ENCODE assay signal across 22 mouse cellular contexts in genomic region chr1:118727075-118727474, GRCm38 (mm10).
"Had no signal": no experiment of that assay in that cellular context is flagged by ENCODE, and none has a peak within 500 bp of the region (broad histone marks: within the 10 kb centered on the region; RNA-seq: fewer than 3 reads in every experiment).

No protein-coding gene starts in this region.

- H3K27me3 ChIP-seq: hindbrain, embryonic 13.5 days; hindbrain, embryonic 15.5 days; limb, embryonic 12.5 days had no signal

- H3K9me3 ChIP-seq: heart, embryonic 12.5 days; hindbrain, embryonic 15.5 days; limb, embryonic 10.5 days had no signal

- H3K4me3 ChIP-seq: gastrocnemius, adult 2 months; heart, embryonic 10.5 days; heart, embryonic 12.5 days; hindbrain, embryonic 13.5 days; hindbrain, embryonic 15.5 days; layer of hippocampus, adult 2 months; left cerebral cortex, adult 2 months; limb, embryonic 10.5 days; limb, embryonic 12.5 days had no signal

- DNase-seq: gastrocnemius, adult 2 months; gastrocnemius, postnatal 10 days; gastrocnemius, postnatal 25 days; heart, adult 18-20 months; heart, postnatal 10 days; heart, postnatal 4 days; kidney, adult 11 months; kidney, adult 2 months; kidney, adult 9 months; kidney, postnatal 10 days; kidney, postnatal 4 days; liver had no signal

- ATAC-seq: hindbrain, postnatal 0 days; intestine, embryonic 16.5 days had no signal

- H3K4me1 ChIP-seq: heart, embryonic 10.5 days; heart, embryonic 12.5 days; hindbrain, embryonic 13.5 days; hindbrain, embryonic 15.5 days; limb, embryonic 10.5 days; limb, embryonic 12.5 days had no signal

- H3K36me3 ChIP-seq: heart, embryonic 10.5 days; heart, embryonic 12.5 days; hindbrain, embryonic 13.5 days; hindbrain, embryonic 15.5 days; limb, embryonic 10.5 days; limb, embryonic 12.5 days had no signal
